Mouse (Mus musculus) granulocyte monocyte progenitor cell, adult 5-6 weeks (primary cell): Measurements from ENCODE around the gene Clta. TPM values are rescaled to one million over a fixed set of nuclear protein-coding genes. Genes with fewer than 3 reads are reported as not detected.

Source experiments
- ATAC-seq: replicated peaks from 2 replicates; pipeline ENCODE4 v1.8.0; 2016; ENCODE audit warnings: mild to moderate bottlenecking, moderate TSS enrichment, inconsistent platforms; ENCODE audit not compliant: poor library complexity, severe bottlenecking
- total RNA-seq, 2 experiments: library from RNA; stranded (forward) in 1 of 2; stranded (reverse) in 1 of 2; fragments of 200-712, 200-1000 nt in 1 of 2; fragments of >200 nt in 1 of 2; fragmentation: Nextera tagmentation in 1 of 2; gene quantifications; 2 replicates each; pipeline ENCODE4 v1.2.3; 2014 to 2017

Clta gene
- total RNA-seq, 2 experiments from 2014 or later = 311 to 509 TPM

- no peak for ATAC-seq
These were observed 65.2 kb downstream of the Clta start for GRCm38 (mm10) chr4:44069411-44069810.

DNA sequence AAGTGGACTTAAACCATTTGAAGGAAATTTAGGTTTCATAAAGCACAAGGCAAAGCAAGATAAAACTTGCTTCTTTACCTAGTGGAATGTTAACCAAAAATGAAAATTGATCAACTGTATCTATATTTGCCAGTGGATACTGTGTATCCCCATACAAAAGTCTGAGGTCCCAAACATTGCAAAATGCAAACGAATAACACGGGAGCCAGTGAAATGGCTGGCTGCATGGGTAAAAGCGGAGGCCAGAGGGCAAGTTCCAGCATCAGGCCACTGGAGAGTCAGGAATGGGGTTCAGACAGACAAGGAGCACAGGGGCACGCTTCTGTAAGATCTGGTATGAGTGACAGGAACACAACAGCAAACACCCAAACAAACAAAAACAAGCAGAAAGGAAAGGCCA, 66.4 kb downstream of the Clta start:
- ATAC-seq = no peak

DNA sequence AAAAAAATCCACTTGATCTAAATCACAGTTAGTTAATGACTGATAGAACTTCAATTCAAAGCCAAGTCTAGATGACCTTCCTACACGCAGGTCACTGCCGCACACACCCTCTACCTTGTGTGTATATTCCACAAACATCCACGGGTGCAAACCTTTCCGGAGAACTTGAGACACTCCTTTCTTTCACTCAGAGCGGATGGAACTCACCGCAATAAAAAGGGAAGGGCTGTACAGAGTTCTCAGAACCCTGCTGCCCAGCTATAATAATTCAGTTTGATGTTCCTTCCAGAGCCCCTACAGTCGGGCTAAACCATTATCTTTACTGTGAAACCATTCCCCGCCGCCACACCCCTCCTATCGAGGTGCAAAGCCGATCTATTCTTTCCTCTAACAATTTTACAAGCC, 67.5 kb downstream of the Clta start:
- peak; percentile 45 for ATAC-seq

DNA sequence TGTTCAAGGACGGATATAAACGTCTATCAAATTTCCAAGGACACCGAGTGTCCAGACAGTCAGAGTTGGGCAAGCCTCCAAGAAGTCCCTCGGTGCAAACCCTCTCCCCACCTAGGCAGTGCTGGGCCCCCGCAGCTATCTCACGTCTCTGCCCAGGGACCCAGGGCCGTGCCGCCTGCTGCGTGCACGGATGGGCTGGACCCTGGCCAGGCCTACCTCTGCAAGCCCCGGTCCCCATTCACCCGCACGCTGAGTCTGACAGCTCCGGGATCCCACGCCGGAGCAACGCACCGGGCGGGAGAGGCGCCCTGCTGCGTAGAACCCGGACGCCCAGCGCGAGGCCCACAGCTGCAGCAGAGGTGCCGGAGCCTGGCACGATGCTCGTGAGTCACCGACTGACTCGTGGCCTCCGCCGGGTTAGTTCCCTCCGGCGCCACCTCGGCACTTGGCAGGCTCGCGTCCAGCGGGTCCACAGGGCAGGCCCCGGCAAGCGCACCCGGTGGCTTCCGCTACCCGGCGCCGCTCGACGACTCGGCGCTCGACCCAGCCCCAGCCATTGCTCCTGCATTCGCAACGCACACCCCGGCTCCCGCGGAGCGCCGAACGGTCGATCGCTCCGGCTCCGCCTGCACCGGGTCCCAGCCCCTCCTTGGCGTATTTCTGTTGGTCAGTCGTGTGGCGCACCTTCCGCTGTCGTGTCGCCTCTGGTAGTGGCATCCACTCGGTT, 68.1 kb downstream of the Clta start:
- ATAC-seq = peak; percentile 91

GRCm38 (mm10) chr4:44072873-44073441, 68.7 kb downstream of the Clta start:
- ATAC-seq = no peak; the same call in 1 of the 2 replicates

- ATAC-seq = no peak
These were observed 69.5 kb downstream of the Clta start for GRCm38 (mm10) chr4:44073799-44074198.

- ATAC-seq = no peak
These were observed 70.2 kb downstream of the Clta start for GRCm38 (mm10) chr4:44074422-44074821.

DNA sequence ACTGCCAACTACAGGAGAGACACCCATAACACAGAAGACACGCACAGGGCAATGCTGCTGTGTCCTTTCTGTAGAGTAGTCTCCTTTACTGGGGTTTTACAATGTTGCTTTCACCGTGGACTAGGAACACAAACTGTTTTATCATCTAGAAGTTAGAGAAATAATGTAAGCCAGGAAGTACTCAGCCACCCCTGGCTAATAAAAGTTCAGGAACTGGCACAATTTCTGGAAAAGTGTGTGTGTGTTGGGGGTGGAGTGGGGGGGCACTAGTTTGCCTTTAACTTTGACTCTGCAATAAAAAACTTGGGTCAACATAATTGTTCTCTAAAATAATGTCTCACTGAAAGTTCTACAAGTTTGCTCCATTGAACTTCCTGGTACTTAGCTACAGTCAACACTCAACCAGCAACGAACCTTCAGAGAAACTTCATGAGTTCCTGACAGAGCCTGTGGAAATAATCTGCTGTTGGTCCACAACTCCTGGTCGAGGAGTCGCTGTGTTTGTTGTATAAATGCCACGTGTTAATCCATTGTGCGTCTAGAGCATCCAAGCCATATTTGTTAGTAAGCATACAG, 74.2 kb downstream of the Clta start:
- no peak for ATAC-seq

Other genes with a start within 250 kb of the Clta start
- gene Olfr159, start 233.4 kb upstream of the Clta start, total RNA-seq (2014; fragmentation: Nextera tagmentation) = not detected in 2 replicates
- gene Olfr159, start 233.4 kb upstream of the Clta start, total RNA-seq (2017) = not detected in 2 replicates
- gene Olfr156, start 180.6 kb upstream of the Clta start, total RNA-seq (2014; fragmentation: Nextera tagmentation) = not detected in 2 replicates
- gene Olfr156, start 180.6 kb upstream of the Clta start, total RNA-seq (2017) = not detected in 2 replicates
- not detected in 2 replicates for gene Olfr157, start 164.3 kb upstream of the Clta start, total RNA-seq (2014; fragmentation: Nextera tagmentation)
- not detected in 2 replicates for gene Olfr157, start 164.3 kb upstream of the Clta start, total RNA-seq (2017)
- not detected in 2 replicates for gene Olfr155, start 152.9 kb upstream of the Clta start, total RNA-seq (2014; fragmentation: Nextera tagmentation)
- not detected in 2 replicates for gene Olfr155, start 152.9 kb upstream of the Clta start, total RNA-seq (2017)
- 1.3 and 5.5 TPM in 2 replicates for gene Reck, start 128.9 kb upstream of the Clta start, total RNA-seq (2014; fragmentation: Nextera tagmentation)
- gene Reck, start 128.9 kb upstream of the Clta start, total RNA-seq (2017) = 0.22 and 1.4 TPM in 2 replicates
- 8.2 and 12.7 TPM in 2 replicates for gene Glipr2, start 47.1 kb upstream of the Clta start, total RNA-seq (2014; fragmentation: Nextera tagmentation)
- gene Glipr2, start 47.1 kb upstream of the Clta start, total RNA-seq (2017) = 16.4 and 20.8 TPM in 2 replicates
- not detected in 2 replicates for gene Ccin, start 21.0 kb upstream of the Clta start, total RNA-seq (2014; fragmentation: Nextera tagmentation)
- 0.09 TPM in 1 of 2 replicates, not detected in the other for gene Ccin, start 21.0 kb upstream of the Clta start, total RNA-seq (2017)
- 32.9 and 42.7 TPM in 2 replicates for gene Gne, start 79.7 kb downstream of the Clta start, total RNA-seq (2014; fragmentation: Nextera tagmentation)
- 34.6 and 36.3 TPM in 2 replicates for gene Gne, start 79.7 kb downstream of the Clta start, total RNA-seq (2017)
- 98.2 and 118 TPM in 2 replicates for gene Rnf38, start 229.3 kb downstream of the Clta start, total RNA-seq (2014; fragmentation: Nextera tagmentation)
- gene Rnf38, start 229.3 kb downstream of the Clta start, total RNA-seq (2017) = 38.6 and 50.6 TPM in 2 replicates